Mouse (Mus musculus) thymus, postnatal 10 days (tissue): ENCODE measurements around the gene Rragc.

ENCODE experiments used
- DNase-seq, 2 experiments: peaks; one replicate each; pipeline ENCODE4 v3.0.0; 2021; ENCODE audit warnings: low spot score in 2 of 2

The Rragc gene

GRCm38 (mm10) chr4:123952059-123952458 is 34.8 kb downstream of the Rragc start:
- DNase-seq, result no peak

GRCm38 (mm10) chr4:123956703-123957491 is 39.7 kb downstream of the Rragc start:
- DNase-seq, result peak; percentile 4 to 54

GRCm38 (mm10) chr4:123957492-123957808 is 40.2 kb downstream of the Rragc start:
- no peak for DNase-seq

GRCm38 (mm10) chr4:123957891-123958290 is 40.6 kb downstream of the Rragc start:
- DNase-seq, result no peak

- no peak for DNase-seq
These were observed 43.7 kb downstream of the Rragc start for GRCm38 (mm10) chr4:123960955-123961354.

- DNase-seq, result no peak
These were observed 45.5 kb downstream of the Rragc start for GRCm38 (mm10) chr4:123962721-123963120.

GRCm38 (mm10) chr4:123968663-123969321 is 51.5 kb downstream of the Rragc start:
- no peak for DNase-seq

GRCm38 (mm10) chr4:123969458-123969857 is 52.2 kb downstream of the Rragc start:
- DNase-seq, result no peak

- no peak for DNase-seq
These were observed 53.8 kb downstream of the Rragc start for GRCm38 (mm10) chr4:123971059-123971458.

- no peak for DNase-seq
These were observed 55.3 kb downstream of the Rragc start for GRCm38 (mm10) chr4:123972423-123973049.

GRCm38 (mm10) chr4:123982105-123982504 is 64.9 kb downstream of the Rragc start:
- no peak for DNase-seq
